Mouse (Mus musculus) layer of hippocampus, postnatal 36 days (tissue): ENCODE measurements around the gene Fam189b. TPM values are rescaled to one million over a fixed set of nuclear protein-coding genes. Genes with fewer than 3 reads are reported as not detected.
A peak's percentile ranks its signal among the peaks of the same experiment; 100 is the strongest.
"Not testable (repeated sequence)": the region's sequence is repeated elsewhere in the genome, so short reads cannot be mapped to it uniquely, and the experiment has no call there.

Source experiments
- DNase-seq, 2 experiments: peaks; one replicate each; pipeline ENCODE4 v3.0.0; 2022
- total RNA-seq, 2 experiments: library from RNA; stranded (reverse); gene quantifications; 2 replicates each; pipeline ENCODE4 v1.2.3; 2021

The Fam189b gene
- total RNA-seq, 2 experiments from 2014 or later, result 57.8 to 71.0 TPM

DNA sequence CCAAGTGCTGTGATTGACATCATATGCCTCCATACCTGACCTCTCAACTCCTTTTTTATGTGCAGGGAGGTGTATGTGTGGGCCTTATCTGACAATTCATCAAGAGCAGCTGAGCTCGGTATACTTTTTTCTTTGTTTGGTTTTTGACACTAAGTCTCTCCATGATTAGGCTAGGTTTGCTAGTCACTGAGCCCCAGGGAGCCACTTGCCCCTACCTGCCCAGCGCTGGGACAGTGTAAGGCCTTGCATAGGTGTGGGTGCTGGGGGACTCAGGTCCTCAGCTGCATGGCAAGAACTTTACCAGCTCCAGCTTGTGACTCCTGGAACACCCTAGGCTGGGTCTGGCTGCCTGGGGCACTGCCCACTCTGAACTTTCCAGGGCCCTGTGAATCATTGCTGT is 23.8 kb downstream of the Fam189b start:
- no peak for DNase-seq

DNA sequence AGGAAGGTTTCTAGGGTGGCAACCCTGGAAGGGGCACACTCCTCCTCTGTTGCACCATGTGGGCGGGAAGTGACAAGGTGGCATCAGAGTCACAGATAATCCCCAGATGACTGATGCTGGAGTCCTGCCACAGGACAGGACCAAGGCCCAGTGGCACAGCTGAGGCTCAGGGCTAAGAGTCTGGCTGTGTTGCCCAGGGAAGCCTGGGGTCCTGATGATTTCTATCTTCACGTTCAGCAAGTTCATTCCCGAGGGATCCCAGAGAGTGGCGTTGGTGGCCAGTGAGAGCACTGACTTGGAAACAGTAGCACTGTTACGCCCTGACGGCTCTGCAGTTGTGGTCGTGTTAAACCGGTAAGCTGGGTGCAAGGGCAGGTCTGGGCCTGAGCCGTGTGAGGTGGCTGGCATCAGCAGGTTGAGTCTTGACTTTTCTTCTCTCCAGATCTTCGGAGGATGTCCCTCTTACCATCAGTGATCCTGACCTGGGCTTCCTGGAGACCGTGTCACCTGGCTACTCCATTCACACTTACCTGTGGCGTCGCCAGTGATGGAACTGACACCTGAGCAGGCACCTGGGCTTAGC is 25.2 kb downstream of the Fam189b start:
- no peak for DNase-seq

DNA sequence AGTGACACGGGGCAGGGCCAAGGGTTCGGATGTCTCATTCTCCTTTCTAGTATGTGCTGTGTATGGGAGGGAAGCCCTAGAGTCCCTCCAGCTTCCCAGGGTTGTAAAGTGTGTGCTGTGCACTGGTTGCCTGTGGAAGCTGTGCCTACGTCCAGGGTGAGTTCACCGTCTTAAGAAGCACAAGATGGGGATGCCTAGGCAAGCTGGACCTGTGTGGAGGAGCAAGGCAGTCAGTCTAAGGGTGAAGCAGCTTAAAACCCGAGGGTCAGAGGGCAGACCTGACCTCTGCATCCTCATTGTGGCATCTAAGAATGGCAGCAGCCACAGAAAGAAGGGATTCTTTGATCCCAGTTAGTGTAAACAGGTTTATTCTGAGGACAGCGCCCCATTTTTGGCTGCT is 25.8 kb downstream of the Fam189b start:
- DNase-seq, result no peak

DNA sequence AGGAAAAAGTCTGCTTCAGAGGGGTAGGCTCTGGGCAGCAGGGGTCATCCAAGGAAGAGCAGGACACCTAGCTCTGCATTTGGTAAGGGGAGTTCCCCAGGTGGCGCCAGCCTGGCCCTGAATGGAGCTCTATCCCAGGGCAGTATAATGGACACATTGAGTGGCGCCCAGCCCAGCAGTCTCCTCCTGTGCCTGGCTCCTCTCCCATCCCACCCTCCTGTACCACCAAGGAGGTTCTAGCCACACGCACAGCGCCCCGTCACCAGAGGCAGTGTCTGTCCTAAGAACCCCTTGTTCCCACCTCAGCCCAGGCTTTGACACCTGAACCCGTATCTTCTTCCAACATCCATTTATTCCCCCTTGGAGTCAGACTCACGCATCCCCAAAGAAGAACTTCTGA is 26.8 kb downstream of the Fam189b start:
- no peak for DNase-seq

DNA sequence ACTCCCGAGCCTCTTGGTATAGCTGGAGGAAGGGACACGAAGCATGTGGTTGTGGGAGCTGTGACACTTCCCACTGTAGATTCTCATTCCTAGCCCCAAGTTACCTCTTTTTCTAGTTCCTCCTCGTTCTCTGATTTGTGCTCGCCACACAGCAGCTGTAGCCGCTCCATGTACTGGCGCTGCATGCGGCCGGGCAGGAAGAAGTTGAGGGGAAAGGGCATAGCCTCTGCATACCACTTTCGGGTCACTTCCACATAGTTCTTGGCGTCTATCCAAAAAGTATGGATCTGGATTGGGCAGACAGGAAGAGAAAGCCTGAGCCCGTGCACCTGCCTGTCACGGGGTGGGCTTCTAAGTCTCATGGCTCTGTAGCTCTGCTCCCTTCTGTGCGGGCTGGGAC is 27.2 kb downstream of the Fam189b start:
- DNase-seq, result no peak

DNA sequence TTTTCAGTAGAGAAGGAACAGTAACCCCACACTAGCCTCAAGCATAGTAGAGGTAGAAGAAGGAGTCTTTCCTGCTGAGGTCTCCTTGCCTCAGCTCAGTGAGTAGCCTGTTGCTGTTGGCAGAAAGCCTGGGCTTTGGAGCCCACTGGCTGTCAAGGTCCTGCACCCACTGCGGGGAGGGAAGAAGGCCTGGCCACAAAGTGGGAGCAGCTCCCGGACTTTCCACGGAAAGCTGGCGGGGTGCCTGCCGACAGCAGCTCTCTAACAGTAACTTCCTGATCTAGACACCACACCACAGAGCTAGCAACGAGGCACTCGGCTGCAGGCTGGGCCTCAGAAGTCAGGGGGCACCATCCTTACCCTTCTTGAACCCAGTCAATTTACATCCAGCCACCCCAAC is 27.8 kb downstream of the Fam189b start:
- no peak for DNase-seq

DNA sequence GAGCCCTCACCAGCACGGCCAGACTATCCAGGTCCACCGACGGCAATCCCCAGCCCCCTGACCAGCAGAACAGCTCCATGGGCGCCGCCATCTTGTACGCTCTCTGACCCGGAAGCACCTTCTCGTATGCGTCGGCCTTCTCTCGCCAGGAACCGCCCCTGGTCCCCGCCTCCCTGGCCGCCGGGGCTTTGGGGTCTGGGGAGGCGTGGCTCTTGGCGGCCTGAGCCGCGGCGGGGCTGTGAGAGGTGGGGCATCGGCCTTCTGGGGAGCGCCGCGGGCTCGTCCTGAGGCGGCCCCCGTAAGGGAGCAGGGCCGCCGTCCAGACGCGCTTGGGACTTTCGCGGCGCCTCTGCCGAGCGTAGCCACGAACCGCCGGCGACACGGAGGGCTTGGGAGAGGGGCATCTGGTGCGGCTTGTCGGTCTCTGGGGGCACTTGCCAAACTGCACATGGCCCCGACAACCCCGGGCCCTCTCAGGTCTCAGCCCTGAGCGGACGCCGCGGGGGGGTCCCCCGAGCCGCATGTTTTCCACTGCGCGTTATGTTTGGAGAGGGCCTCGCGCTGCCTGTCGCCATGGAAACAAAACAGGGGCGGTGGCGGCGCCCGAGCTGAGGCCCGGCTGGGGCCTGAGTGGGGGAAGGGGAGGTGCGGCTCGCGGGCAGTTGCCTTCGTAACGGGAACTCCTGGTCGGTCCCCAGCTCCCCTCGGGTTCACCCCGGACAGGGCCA is 31.0 kb downstream of the Fam189b start:
- peak; percentile 91 to 93 for DNase-seq

DNA sequence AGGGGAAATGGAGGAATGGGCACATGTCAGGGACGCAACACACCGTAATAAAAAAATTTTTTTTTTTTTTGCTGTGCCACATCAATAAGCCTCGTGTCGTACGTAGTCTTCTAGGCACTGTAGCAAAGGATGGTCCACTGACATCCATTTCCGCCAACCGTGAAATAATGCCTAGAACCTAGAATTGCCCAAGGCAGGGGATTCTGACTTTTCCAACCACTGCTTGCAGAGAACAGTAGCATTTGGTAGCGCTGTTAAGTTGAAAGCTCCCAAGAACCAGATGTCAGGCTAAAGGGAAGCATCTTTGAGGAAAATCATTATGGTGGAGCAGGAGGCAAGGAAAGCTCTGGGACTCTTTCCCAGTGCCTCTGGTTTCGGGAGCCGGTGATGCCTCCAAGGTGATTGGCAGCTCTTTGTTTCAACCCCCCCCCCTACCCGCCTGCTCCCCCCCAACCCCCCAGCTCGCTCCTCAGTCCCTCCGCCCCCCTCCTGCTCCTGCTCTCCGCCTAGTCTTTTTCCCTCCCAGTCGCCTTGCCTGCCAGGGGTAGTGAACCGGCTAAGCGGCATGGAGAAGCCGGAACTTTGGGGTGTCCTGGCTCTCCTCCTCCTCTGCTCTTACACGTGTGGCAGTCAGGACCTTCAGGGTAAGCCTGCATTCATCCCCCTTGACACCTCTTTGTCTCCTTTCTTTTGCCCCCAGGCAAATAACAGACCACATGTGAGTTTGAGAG is 31.9 kb downstream of the Fam189b start, which contains the start of gene Thbs3:
TSS of gene Thbs3 (plus strand) at position 500 of the 731 bp plus-strand sequence.
- no peak for DNase-seq

DNA sequence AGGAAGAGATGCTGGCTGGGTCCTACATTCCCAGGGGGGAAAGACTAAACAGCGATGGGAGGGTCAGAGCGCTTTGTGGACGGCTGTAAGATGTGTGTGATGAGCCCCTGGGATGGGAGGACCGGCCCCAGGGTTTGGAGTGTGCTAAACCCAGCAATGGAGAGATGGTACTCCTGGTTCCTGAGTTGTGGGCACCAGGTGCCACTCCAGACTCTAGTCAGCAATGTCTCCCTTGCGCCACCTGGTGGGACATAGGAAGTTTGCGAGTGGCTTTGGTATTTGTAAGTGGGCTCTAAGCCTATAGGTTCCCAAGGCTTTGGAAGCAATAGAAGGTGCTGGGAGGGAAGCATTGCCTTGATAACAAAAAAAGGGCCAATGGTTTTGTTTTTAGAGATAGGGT is 32.9 kb downstream of the Fam189b start:
- DNase-seq, result peak; percentile 79 to 81

DNA sequence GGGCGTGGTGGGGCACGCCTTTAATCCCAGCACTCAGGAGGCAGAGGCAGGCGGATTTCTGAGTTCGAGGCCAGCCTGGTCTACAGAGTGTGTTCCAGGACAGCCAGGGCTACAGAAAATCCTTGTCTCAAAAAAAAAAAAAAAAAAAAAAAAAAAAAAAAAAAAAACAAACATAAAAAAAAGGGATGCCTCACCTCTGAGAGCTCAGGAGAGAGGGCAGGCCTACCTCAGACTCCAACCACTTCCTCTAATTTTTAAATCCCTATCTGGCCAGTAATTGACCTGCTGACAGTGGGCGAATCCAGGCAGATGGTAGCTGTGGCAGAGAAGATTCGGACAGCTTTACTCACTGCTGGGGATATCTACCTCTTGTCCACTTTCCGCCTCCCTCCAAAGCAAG is 33.5 kb downstream of the Fam189b start:
- not testable (repeated sequence) for DNase-seq

DNA sequence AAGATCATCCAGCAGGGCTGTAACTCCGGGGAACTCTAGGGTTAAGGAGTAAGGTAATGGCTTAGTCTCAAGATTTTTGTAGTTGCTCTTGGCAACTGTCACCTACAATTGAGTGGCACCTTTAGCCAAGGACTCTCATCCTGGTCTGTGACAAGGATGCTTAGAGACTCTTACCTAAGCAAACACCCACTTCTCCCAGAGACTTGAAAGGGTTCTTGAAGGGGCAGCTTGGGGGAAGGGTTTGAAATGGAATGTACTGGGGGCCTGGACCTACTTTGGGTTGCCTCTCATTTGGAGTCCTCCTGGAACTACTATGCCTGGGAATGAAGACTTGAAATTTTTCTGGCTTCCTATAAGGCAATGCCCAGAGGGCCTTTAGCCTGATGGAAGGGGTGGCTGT is 35.3 kb downstream of the Fam189b start:
- no peak for DNase-seq

DNA sequence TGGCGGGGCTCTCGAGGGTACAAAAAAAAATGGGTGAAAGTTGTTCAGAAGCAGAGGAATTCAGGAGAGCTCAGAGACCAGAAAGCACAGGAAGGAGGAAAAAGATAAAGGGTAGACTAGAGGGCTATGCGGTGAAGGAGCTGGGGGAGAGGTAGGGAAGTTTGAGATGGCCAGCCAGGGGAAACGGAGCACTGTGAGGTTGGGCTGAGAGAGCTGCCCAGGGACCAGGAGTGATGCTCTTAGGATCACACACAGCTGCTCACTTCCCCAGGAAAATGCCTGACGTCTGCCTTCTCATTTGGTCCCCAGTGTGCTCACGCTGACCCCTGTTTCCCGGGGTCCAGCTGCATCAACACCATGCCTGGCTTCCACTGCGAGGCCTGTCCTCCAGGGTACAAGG is 36.6 kb downstream of the Fam189b start:
- DNase-seq, result no peak

DNA sequence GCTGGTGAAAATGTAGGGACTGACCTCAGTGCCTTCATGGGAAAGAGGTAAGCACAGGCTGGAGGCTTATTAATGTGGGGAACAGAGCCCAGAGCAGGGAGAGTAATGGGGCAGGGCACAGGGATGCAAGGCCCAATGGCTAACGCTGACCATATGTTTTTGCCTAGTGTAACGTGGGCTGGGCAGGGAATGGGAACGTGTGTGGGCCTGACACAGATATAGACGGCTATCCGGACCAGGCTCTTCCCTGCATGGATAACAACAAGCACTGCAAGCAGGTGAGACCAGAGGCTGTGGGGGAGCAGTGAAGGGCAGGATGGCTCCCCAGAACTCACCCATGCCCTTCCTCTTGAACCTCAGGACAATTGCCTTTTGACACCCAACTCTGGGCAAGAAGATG is 38.2 kb downstream of the Fam189b start:
- no peak for DNase-seq

DNA sequence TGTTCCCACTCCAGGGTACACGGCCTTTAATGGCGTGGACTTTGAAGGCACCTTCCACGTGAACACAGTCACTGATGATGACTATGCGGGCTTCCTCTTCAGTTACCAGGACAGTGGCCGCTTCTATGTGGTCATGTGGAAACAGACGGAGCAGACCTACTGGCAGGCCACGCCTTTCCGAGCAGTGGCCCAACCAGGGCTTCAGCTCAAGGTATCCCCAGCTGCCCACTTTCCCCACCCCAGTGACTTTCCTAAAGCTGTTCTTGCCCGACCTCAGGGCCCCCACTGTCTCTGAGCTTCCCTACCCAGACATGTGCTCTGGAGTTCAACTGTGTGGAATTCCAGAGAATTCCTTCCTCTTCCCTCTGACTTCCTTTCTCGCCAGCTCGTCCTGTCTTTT is 41.9 kb downstream of the Fam189b start:
- no peak for DNase-seq

DNA sequence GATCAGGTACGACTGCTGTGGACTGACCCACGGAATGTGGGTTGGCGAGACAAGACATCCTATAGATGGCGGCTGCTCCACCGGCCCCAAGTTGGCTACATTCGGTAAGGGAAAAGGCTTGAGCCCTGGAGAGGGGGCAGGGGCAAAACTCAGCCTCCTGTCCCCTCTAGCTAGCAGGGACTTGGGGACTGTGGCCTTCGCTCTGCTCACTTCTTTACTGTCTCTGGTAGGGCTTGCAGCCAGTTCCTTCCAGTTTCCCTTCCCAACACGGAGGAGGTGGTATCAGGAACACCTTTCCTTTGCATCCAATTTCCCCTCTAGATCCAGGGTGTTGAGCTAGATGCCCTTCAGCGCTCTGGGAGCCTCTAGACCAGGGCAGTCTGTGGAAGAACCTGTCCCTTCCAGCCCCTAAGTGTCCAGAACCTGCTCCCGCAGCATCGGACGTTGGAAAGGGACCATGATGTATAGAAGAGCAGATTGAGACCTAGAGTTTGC is 42.4 kb downstream of the Fam189b start:
- DNase-seq, result no peak

DNA sequence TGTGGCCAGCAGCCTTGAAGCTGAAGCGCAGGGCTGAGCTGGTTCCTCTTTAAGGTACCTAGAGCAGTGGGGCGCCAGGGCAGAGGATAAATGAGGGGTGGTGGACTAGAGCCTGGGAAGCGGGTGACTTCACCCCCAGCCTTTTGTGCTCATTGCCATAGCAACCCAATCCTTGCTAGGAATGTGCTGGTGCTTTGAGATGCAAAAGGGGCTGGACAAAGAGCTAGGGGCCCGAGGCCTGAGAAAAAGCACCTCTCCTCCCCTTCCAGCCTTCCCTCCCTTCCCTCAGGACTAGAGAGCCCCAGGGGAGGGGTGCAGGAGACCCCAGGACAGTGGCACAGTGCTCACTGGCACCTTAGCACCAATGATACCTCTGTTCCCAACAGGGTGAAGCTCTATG is 43.0 kb downstream of the Fam189b start:
- DNase-seq, result no peak

DNA sequence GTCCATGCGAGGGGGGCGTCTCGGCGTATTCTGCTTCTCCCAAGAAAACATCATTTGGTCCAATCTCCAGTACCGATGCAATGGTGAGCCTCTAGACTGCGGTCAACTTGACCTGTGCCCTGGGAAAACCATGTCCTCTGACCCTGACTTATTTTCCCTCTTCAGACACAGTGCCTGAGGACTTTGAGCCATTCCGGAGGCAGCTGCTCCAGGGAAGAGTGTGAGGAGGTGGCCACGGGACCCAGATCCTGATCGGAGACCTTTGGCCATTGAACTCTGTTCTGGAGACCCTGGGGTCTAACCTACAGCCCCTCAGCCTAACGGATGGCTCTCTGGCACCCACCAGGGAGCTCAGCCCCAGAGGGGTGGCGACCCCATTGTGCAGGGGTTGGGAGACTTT is 43.4 kb downstream of the Fam189b start:
- no peak for DNase-seq

DNA sequence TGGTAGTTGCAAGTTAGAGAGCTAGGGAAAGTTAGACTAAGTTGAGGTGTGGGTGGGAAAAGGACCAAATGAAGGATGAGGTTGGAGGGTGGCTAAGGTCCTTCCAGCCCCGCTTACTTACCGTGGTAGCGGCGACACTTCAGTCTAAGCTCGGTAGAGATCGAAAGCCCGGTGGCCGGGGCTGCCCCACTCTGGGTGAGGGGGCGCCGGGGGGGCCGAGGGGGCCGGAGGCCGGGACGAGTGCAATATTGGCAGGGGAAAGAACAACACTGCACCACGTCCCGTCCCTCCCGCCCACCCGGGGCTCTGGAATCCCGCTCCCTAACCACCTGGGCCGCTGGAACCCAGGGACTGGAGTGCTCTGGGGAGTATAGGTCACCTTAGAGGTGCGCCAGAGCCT is 44.0 kb downstream of the Fam189b start, which contains the start of gene Mtx1:
TSS of gene Mtx1 (minus strand) at position 189 of the 400 bp plus-strand sequence.
- DNase-seq, result no peak

DNA sequence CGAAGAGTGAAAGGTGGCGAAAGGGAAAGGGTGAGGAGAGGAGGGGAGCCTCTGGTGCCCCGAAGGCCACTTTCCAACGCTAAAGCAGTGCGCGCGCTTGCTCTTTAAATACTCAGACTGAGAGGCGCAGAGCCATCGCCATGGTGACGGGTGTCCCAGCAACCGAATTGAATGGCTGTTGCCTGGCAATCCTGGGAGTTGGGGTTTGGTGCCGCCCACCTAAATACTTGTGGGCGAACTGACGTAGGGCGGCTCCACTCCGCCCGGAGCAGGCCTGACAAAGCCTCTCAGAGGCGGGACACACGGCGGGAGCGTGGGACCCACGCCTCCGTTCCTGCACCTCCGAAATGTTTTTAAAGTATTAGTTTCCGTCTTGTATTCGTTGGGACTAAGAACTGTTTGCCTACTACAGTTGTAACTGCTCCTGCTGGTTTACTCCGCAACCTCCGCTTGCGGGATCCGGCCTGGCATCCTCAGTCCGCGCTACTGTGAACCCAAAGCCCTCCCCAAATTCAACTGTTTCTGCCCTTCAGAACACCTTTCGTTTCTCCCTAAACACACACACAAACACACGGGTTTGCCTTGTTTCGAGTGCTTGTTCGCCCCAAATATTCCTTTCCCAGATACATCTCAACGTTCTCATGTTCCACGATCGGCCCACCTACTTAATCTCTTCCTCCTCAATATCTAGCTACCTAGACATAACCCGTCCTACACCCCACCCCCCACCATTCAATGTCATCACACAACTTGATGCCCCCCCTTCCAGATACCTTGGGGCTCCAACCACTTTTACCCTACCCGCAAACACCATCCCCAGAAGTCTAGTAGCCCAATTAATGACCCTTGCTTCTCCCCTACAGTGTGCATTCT is 44.6 kb downstream of the Fam189b start:
- peak; percentile 91 to 93 for DNase-seq

DNA sequence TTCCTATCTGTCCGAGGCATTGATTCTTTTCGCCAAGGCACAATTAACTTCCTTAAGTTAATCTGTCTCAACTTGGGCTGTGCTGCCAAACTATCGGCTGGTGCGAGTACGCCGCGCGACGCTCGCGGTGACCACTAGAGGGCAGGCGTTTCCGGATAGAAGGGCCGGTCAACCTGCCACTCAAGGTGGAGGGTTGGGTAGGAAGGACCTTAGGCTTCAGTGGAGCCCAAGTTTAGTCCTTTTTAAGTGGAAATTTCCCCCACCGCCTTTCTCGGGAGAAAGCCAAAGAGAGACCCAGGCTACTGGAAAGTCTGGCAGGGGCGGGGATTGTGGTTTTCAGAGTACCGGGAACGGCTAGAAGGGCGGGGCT is 45.2 kb downstream of the Fam189b start:
- peak; percentile 85 to 87 for DNase-seq

DNA sequence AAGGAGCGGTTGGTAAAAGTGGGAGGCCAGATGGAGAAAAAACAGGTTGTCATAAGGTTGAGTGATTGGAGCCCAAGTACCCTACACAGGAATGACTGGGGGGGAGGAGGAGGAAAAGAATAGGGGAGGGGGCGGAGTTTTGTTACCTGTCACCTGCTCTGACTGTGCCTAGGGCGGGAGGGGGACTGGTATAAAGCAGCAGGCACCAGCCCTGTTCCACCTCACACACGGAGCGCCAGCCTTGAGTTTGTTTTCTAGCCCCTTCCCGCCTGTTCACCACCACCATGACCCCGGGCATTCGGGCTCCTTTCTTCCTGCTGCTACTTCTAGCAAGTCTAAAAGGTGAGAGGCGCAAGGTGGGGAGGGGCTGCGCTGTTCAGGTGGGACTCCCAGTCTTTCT is 45.9 kb downstream of the Fam189b start, which contains the start of gene Muc1:
TSS of gene Muc1 (plus strand) at position 222 of the 400 bp plus-strand sequence.
- DNase-seq, result no peak

DNA sequence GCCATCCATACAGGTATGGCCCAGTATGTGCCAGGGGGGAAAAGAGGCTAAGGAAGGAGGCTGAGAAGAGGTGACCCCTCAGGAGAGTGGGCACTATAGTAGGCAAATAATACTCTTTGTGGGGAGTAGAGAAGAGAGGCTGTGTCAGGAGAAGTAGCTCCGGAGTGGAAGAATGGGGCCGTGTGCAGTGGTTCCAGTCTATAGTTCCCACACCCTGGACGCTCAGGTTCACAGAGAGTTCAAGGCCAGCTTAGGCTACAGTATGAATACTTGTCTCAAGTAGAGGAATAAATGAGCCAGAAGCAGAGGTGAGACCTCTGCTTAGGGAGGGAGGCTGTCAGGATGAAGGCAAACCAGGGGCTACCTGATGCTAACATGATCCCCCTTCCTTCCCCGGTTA is 46.3 kb downstream of the Fam189b start:
- DNase-seq, result no peak
